Mouse (Mus musculus): Measurements from ENCODE around the gene Rorb. TPM values are rescaled to one million over a fixed set of nuclear protein-coding genes. Genes with fewer than 3 reads are reported as not detected.

Gene Rorb
- polyA plus RNA-seq, 1 experiment: 0.06 TPM

DNA sequence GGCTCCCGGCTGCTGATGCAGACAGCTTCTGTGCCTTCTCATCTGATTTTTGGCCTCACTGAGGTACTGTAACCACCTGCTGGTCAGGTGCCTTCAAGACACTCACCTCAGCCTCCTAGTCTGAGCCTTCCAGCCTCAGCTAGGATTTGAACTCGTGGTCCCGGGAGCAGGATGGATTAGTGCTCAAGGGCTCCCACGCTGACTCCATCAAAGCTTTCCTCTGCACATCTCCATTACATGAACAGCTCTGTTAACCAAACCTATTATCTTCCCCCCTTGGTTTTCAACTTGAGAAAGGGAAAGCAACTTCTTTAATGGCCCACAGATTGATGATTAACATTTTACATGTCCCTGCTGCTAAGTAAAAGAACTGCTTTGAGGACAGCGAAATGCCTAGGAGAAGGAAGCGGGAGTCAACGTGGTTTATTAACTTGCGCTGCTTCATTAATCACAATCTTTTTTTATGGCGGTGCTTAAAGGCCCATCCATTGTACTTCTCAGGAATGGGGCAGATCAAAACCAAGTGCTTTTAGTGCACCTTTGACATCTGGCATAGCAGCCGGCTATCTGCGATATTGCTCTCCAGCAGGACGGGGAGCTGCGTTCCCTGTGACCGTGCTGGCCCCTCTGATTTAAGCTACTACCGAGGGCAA is 208.8 kb downstream of the Rorb start:
- TF ChIP-seq POLR2A (IDR thresholded peaks at IDR 0.05; ENCODE audit: borderline replicate concordance, extremely low read depth, low read depth, low read length): no peak
- TF ChIP-seq CTCF (IDR thresholded peaks at IDR 0.05; ENCODE audit: insufficient read depth, low read length): no peak
- Histone ChIP-seq H3K4me3 (replicated peaks; ENCODE audit: extremely low read depth, low read depth, low read length) (no peak overlapping the region), H3K4me1 (ENCODE audit: control insufficient read depth, insufficient read depth, low read length) (no peaks in the 10 kb centered on the region)
- 77% methylated on average over 15 of the region's 15 CpGs for WGBS
- no peak for DNase-seq

DNA sequence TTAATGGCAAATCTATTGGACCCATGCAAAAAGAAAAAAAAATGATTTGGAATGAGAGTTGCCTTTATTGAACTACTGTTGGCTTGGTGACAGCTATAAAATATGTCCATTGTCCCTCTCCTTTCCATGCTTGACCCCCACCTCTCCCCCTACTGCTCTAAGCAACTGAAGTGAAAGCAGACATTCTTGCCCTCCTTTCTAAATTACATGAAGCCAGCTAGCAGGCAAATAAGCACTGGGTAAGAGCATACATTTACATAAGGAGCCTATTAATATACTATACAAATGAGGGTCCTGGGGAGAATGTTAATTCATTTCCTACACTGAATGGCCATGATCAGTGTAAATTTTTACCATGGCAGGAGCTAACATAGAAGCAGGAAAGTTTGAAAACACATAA is 212.8 kb downstream of the Rorb start:
- H3K4me1 ChIP-seq (ENCODE audit: control insufficient read depth, insufficient read depth, low read length): no peaks in the 10 kb centered on the region
- no peak for DNase-seq
- TF ChIP-seq POLR2A (IDR thresholded peaks at IDR 0.05; ENCODE audit: borderline replicate concordance, extremely low read depth, low read depth, low read length): no peak
- no peak for TF ChIP-seq CTCF (IDR thresholded peaks at IDR 0.05; ENCODE audit: insufficient read depth, low read length)
- H3K4me3 ChIP-seq (replicated peaks; ENCODE audit: extremely low read depth, low read depth, low read length): no peak overlapping the region

DNA sequence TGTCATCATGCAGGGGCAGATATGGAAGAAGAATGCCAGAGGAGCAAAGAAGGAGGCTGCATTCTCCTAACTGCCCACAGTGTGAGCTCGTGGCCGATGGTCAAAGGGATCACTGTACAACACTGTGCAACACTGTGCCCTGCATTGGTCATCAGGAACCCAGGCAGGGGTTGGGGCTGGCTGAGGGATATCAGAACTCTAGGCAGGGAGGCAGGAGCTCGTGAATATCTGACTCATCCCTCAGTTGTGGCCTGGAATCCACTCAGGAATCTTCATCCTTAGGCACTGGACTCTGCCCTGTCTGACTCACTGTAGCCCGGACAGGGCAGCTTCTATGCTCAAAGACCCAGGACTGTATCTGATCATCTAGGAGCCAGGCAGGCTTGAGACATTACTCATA is 220.8 kb downstream of the Rorb start:
- 74% methylated on average over 4 of the region's 4 CpGs for WGBS
- no peak for DNase-seq
- no peak for TF ChIP-seq CTCF (IDR thresholded peaks at IDR 0.05; ENCODE audit: insufficient read depth, low read length)
- no peak for TF ChIP-seq POLR2A (IDR thresholded peaks at IDR 0.05; ENCODE audit: borderline replicate concordance, extremely low read depth, low read depth, low read length)

DNA sequence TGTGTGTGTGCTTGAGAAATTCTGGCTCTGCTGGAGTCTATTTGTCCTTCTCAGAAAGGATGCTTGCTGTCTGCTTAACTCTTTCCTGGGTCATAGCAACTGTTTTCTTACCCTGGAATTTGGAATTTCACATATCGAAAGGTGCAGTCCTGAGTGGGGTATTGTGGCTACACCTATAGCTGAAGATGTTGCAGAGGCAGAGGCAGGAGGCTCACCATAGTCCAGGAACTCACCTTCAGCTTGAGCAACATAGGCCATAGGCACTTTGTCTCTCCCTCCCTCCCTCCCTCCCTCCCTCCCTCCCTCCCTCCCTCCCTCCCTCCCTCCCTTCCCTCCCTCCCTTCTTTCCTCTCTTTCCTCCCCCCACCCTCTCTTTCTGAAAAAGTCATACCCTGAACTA is 221.4 kb downstream of the Rorb start:
- Histone ChIP-seq H3K4me3 (replicated peaks; ENCODE audit: extremely low read depth, low read depth, low read length) (no peak overlapping the region), H3K4me1 (ENCODE audit: control insufficient read depth, insufficient read depth, low read length) (no peaks in the 10 kb centered on the region)
- DNase-seq: no peak
- TF ChIP-seq POLR2A (IDR thresholded peaks at IDR 0.05; ENCODE audit: borderline replicate concordance, extremely low read depth, low read depth, low read length) (no peak), CTCF (IDR thresholded peaks at IDR 0.05; ENCODE audit: insufficient read depth, low read length) (no peak)
- 85% methylated on average over 1 of the region's 1 CpGs for WGBS

More for the DNA sequence above, 220.8 kb downstream of the Rorb start:
- H3K4me1 ChIP-seq (ENCODE audit: control insufficient read depth, insufficient read depth, low read length): no peaks in the 10 kb centered on the region
- no peak overlapping the region for H3K4me3 ChIP-seq (replicated peaks; ENCODE audit: extremely low read depth, low read depth, low read length)

DNA sequence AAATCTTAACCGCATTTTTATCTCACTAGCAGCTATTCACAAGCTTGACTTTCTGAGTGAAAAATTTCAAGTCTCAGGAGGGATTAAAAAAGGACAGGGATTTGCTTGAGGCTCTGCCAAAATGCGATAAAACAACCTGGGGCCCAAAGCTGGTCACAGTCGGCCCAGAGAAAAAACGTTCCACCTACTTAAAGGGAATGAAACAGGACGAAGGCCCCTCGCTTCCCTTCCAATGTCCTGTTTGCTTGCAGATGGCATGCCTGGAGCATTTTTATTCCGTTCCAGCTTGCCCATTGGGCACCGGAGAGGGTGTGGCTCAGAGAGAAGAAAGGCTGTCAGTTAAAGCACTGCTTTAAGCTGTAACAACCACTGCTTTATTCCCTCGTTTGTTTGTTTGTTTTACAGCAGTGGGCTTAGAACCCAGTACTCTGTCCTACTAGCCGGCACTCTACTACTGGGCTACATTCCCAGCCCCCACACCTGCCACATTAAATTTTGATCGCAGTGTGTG is 221.8 kb downstream of the Rorb start:
- TF ChIP-seq POLR2A (IDR thresholded peaks at IDR 0.05; ENCODE audit: borderline replicate concordance, extremely low read depth, low read depth, low read length) (no peak), CTCF (IDR thresholded peaks at IDR 0.05; ENCODE audit: insufficient read depth, low read length) (no peak)
- WGBS: 19% methylated on average over 11 of the region's 11 CpGs
- no peak for DNase-seq
- Histone ChIP-seq H3K4me3 (replicated peaks; ENCODE audit: extremely low read depth, low read depth, low read length) (no peak overlapping the region), H3K4me1 (ENCODE audit: control insufficient read depth, insufficient read depth, low read length) (no peaks in the 10 kb centered on the region)

DNA sequence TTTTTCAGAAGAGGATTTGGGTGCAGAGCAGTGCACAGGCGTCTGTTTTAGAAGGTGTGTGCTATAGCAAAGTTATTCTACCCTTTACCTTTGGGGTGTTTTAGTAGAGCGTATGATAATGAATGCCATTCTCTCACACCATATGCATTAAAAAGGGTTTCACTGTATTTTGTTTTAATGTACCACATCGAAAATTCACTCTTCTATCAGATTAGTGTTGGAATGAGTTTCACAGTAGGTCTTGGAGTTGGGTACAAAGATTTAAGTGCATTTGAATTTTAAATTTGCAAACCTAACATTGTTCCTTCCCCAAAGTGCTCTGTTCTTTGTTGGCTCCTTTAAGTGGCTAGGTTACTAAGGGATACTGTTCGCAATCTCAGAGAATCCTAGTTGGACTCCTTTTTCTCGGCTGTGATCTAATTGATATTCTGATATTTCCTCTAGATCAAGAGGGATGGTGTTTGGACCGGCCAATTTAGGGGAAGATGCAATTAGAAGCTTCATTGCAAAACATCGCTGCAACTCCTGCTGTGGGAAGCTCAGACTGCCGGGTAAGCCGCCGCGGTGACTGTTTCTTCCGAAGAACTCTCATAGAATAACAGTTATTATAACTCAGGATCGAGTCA is 222.4 kb downstream of the Rorb start:
- no peaks in the 10 kb centered on the region for H3K4me1 ChIP-seq (ENCODE audit: control insufficient read depth, insufficient read depth, low read length)
- 43% methylated on average over 13 of the region's 13 CpGs for WGBS
- no peak overlapping the region for H3K4me3 ChIP-seq (replicated peaks; ENCODE audit: extremely low read depth, low read depth, low read length)
- DNase-seq: no peak
- TF ChIP-seq CTCF (IDR thresholded peaks at IDR 0.05; ENCODE audit: insufficient read depth, low read length) (no peak), POLR2A (IDR thresholded peaks at IDR 0.05; ENCODE audit: borderline replicate concordance, extremely low read depth, low read depth, low read length) (no peak)

DNA sequence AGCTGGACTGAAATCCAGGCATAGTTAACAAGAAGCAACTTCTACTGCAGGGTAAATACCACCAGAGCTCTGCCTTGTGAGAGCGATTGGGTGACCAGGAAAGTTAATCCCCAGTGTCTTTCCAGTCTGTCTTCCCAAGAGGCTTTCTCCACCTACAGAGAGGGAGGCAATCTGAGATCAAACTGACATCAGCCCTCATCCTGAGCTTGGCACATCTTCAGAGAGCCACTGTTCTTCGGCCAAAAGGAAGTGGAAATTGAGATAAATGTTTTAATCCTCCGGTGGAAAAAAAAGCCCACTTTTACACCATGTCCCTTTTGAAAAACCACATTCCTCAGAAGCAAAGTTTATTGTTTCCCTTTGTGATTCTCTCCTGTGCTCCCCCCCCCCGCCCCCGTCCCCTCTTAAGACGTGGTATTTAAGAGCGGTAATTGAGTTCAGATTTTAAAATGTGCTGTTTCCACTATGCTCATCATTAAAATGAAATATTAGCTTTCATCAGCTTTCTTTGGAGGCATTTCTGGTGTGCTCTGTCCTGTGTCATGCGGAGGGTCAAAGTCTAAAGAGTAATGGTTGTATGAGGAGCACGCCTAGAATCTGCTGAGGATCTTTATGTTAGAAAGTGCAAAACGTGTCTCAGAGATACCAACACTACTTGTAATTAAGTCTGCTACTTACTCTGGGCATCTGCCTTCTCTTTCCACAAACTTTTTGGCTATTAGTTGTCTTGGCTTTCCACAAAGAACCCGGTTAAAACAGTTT is 223.2 kb downstream of the Rorb start:
- WGBS: 47% methylated on average over 11 of the region's 11 CpGs
- no peak overlapping the region for H3K4me3 ChIP-seq (replicated peaks; ENCODE audit: extremely low read depth, low read depth, low read length)
- H3K4me1 ChIP-seq (ENCODE audit: control insufficient read depth, insufficient read depth, low read length): no peaks in the 10 kb centered on the region
- DNase-seq: no peak
- TF ChIP-seq CTCF (IDR thresholded peaks at IDR 0.05; ENCODE audit: insufficient read depth, low read length): no peak
- no peak for TF ChIP-seq POLR2A (IDR thresholded peaks at IDR 0.05; ENCODE audit: borderline replicate concordance, extremely low read depth, low read depth, low read length)

DNA sequence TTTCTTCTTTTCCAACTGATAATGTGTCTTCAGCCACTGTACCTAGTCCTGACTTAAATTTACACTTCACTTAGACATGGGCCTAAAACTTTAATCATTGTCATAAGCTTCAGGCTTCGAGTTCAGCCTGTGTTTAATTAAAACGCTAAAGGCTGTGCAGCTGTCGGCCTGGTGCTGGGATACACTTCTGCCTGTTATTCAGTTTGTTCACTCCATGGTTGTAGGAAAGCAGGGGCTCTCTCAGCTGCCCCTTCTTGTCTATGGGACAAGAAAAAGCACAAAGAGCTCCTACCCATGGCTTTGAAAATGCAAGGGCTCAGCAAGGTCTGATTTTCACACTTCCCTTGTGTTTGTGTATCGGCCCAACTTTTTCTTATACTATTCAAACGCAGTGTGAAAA is 229.8 kb downstream of the Rorb start:
- 78% methylated on average over 5 of the region's 5 CpGs for WGBS
- Histone ChIP-seq H3K4me1 (ENCODE audit: control insufficient read depth, insufficient read depth, low read length) (no peaks in the 10 kb centered on the region), H3K4me3 (replicated peaks; ENCODE audit: extremely low read depth, low read depth, low read length) (no peak overlapping the region)
- no peak for DNase-seq
- no peak for TF ChIP-seq POLR2A (IDR thresholded peaks at IDR 0.05; ENCODE audit: borderline replicate concordance, extremely low read depth, low read depth, low read length)
- TF ChIP-seq CTCF (IDR thresholded peaks at IDR 0.05; ENCODE audit: insufficient read depth, low read length): no peak
